Mouse (Mus musculus): ENCODE measurements at regions not wholly inside any gene's neighbourhood (a gene's known extent, or its start where the extent isn't known, plus 50 kb on each side); places are given as distances from the start of the nearest gene placed in this dataset.

DNA sequence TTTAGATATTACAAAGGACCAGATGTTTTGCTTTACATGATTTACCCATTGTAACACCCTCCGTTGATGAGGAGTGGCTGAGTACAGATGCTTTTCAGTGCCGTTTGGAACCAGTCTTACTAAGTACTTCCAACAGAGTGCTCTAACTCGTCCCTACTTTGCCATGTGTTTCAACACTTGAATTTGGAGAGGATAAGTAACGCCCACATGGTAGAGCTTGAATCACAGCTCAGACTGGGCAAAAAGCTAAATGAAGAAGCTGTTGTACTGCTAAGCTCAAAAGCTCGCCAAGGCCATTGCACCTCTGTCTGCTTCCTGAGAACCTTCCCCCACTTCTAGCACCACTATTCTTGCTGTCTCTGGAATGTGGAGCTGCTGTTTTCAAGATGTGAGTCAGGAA is 471.1 kb downstream of the Nfib start:
- TF ChIP-seq CTCF (IDR thresholded peaks at IDR 0.05; ENCODE audit: insufficient read depth, low read depth, low read length) (no peak), POLR2A (IDR thresholded peaks at IDR 0.05; ENCODE audit: insufficient read depth, low read depth, low read length) (no peak)

Data from olfactory bulb, adult 2 months (tissue).